Mouse (Mus musculus) bone marrow macrophage, adult 2 months (primary cell): ENCODE data around the gene Plac8.

Experiments used
- CTCF ChIP-seq: IDR thresholded peaks from 2 replicates; pipeline ENCODE4 v1.5.1; 2012; ENCODE audit warnings: low read depth, mild to moderate bottlenecking, low read length, moderate library complexity
- POLR2A ChIP-seq: IDR thresholded peaks from 2 replicates; pipeline ENCODE4 v1.6.1; 2012; ENCODE audit warnings: mild to moderate bottlenecking, low read depth, low read length, borderline replicate concordance

- TF ChIP-seq POLR2A = no peak
- no peak for TF ChIP-seq CTCF
Observed at GRCm38 (mm10) chr5:100525620-100526019, 46.4 kb downstream of the Plac8 start.
